Mouse (Mus musculus) brain, embryonic 14.5 days (tissue): Measurements from ENCODE around the gene Wwox.

Source experiments
- CTCF ChIP-seq: fragments of 200-500 bp; IDR thresholded peaks from 2 replicates; pipeline ENCODE4 v1.5.1; 2012; ENCODE audit warnings: inconsistent platforms, mild to moderate bottlenecking, moderate library complexity, borderline replicate concordance; ENCODE audit not compliant: insufficient read depth, insufficient read length; ENCODE audit errors: extremely low read depth
- POLR2A ChIP-seq: fragments of 200-500 bp; IDR thresholded peaks from 2 replicates; pipeline ENCODE4 v1.6.1; 2012; ENCODE audit warnings: mild to moderate bottlenecking, inconsistent platforms, borderline replicate concordance; ENCODE audit not compliant: poor library complexity, insufficient read depth, insufficient read length, severe bottlenecking; ENCODE audit errors: extremely low read depth

DNA sequence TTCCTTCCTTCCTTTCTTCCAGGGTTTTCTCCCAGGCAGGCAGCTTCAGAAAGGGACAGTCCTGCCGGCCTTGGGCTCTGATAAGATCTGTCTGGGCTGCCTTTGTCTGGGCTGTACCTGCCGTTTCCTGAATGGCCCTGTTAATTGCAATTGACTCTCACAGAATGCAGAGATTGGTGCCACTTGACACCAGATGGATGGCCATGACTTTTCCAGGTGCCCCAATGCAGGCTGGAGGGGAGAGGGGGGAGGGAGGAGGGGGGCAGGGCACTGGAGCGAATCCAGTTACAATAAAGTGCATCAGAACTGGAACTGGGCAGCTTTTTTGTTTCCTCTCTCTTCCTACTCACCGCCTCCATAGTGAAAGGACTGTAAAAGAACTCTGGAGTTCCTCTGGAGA is 443.0 kb downstream of the Wwox start:
- TF ChIP-seq CTCF (no peak), POLR2A (no peak)
